Mouse (Mus musculus) MEL (cell line): Measurements from ENCODE around the gene Deaf1. TPM values are rescaled to one million over a fixed set of nuclear protein-coding genes. Genes with fewer than 3 reads are reported as not detected.

ENCODE experiments used
- DNase-seq: peaks from one replicate; pipeline ENCODE4 v3.0.0; 2011; ENCODE audit warnings: low read depth, low spot score
- H3K27ac ChIP-seq: 2 replicates; pipeline ENCODE4 v1.5.1; 2012; ENCODE audit warnings: low read depth, mild to moderate bottlenecking, control low read depth, low read length, moderate library complexity; ENCODE audit not compliant: control insufficient read depth
- H3K27me3 ChIP-seq, 2 experiments: fragments of 150-350 bp in 1 of 2; sonication (generic) in 1 of 2; 2 replicates each; pipeline ENCODE4 v1.6.1; 2012; ENCODE audit warnings: low read length in 2 of 2, mild to moderate bottlenecking in 2 of 2, improper control_type of control experiment in 1 of 2, moderate library complexity in 1 of 2; ENCODE audit not compliant: insufficient read depth in 2 of 2, control insufficient read depth in 1 of 2
- H3K36me3 ChIP-seq, 2 experiments: 2 replicates each; pipeline ENCODE4 v1.6.1; 2012 to 2014; ENCODE audit warnings: low read length in 2 of 2, improper control_type of control experiment in 1 of 2, inconsistent platforms in 1 of 2, mild to moderate bottlenecking in 1 of 2; ENCODE audit not compliant: insufficient read depth in 2 of 2, control insufficient read depth in 1 of 2
- H3K4me1 ChIP-seq, 2 experiments: fragments of 150-350 bp in 1 of 2; sonication (generic) in 1 of 2; 2 replicates each; pipeline ENCODE4 v1.6.1; 2012; ENCODE audit warnings: low read length in 2 of 2, improper control_type of control experiment in 1 of 2, mild to moderate bottlenecking in 1 of 2; ENCODE audit not compliant: insufficient read depth in 2 of 2, control insufficient read depth in 1 of 2
- H3K4me3 ChIP-seq, 2 experiments: fragments of 150-350 bp in 1 of 2; sonication (generic) in 1 of 2; 2 replicates each; pipeline ENCODE4 v1.5.1; 2012; ENCODE audit warnings: low read depth in 2 of 2, low read length in 2 of 2, mild to moderate bottlenecking in 2 of 2, moderate library complexity in 2 of 2, control low read depth in 1 of 2, improper control_type of control experiment in 1 of 2; ENCODE audit not compliant: control insufficient read depth in 1 of 2, insufficient read depth in 1 of 2
- H3K79me2 ChIP-seq: 2 replicates; pipeline ENCODE4 v1.6.1; 2012; ENCODE audit warnings: mild to moderate bottlenecking, low read length, moderate library complexity; ENCODE audit not compliant: control insufficient read depth, poor library complexity, insufficient read depth
- H3K9ac ChIP-seq: 2 replicates; pipeline ENCODE4 v1.6.1; 2012; ENCODE audit warnings: low read depth, mild to moderate bottlenecking, control low read depth, low read length, moderate library complexity; ENCODE audit not compliant: control insufficient read depth, poor library complexity, severe bottlenecking
- H3K9me3 ChIP-seq: fragments of 150-350 bp; sonication (generic); replicated peaks from 2 replicates; pipeline ENCODE4 v1.6.1; 2012; ENCODE audit warnings: mild to moderate bottlenecking, low read length, improper control_type of control experiment, moderate library complexity; ENCODE audit not compliant: insufficient read depth
- CHD1 ChIP-seq: IDR thresholded peaks from 2 replicates; pipeline ENCODE4 v1.6.1; 2012; ENCODE audit warnings: low read depth, mild to moderate bottlenecking, inconsistent platforms, low read length, improper control_type of control experiment
- CHD2 ChIP-seq: IDR thresholded peaks from 2 replicates; pipeline ENCODE4 v1.6.1; 2011; ENCODE audit warnings: low read length, improper control_type of control experiment
- CTCF ChIP-seq, 3 experiments: IDR thresholded peaks in 2 of 3; conservative IDR thresholded peaks in 1 of 3; 2 replicates each; pipeline ENCODE4 v1.5.1; 2011 to 2012; ENCODE audit warnings: low read length in 3 of 3, low read depth in 2 of 3, mild to moderate bottlenecking in 2 of 3, improper control_type of control experiment in 1 of 3, inconsistent platforms in 1 of 3, mixed read lengths in 1 of 3, moderate library complexity in 1 of 3; ENCODE audit not compliant: control insufficient read depth in 1 of 3, insufficient read depth in 1 of 3, poor library complexity in 1 of 3, severe bottlenecking in 1 of 3
- EP300 ChIP-seq, 2 experiments: IDR thresholded peaks; 2 replicates each; pipeline ENCODE4 v1.6.1; 2011; ENCODE audit warnings: improper control_type of control experiment in 2 of 2, low read length in 2 of 2, low read depth in 1 of 2, mild to moderate bottlenecking in 1 of 2
- GATA1 ChIP-seq: IDR thresholded peaks from 2 replicates; pipeline ENCODE4 v1.6.1; 2011; ENCODE audit warnings: low read depth, low read length, improper control_type of control experiment
- HCFC1 ChIP-seq: IDR thresholded peaks from 2 replicates; pipeline ENCODE4 v1.6.1; 2012; ENCODE audit warnings: low read depth, mild to moderate bottlenecking, inconsistent platforms, low read length, improper control_type of control experiment, moderate library complexity
- JUND ChIP-seq: IDR thresholded peaks from 2 replicates; pipeline ENCODE4 v1.6.1; 2011; ENCODE audit warnings: low read depth, mild to moderate bottlenecking, improper control_type of control experiment, low read length
- KAT2A ChIP-seq: conservative IDR thresholded peaks from 2 replicates; pipeline ENCODE4 v1.6.1; 2012; ENCODE audit warnings: low read depth, low read length, improper control_type of control experiment, inconsistent platforms
- MAX ChIP-seq: IDR thresholded peaks from 2 replicates; pipeline ENCODE4 v1.6.1; 2011; ENCODE audit warnings: low read length, improper control_type of control experiment
- MAZ ChIP-seq: IDR thresholded peaks from 2 replicates; pipeline ENCODE4 v1.6.1; 2012; ENCODE audit warnings: low read depth, mild to moderate bottlenecking, inconsistent platforms, low read length, improper control_type of control experiment
- MEF2A ChIP-seq: IDR thresholded peaks from 2 replicates; pipeline ENCODE4 v1.6.1; 2014; ENCODE audit warnings: low read depth, mild to moderate bottlenecking, inconsistent platforms, low read length, improper control_type of control experiment; ENCODE audit not compliant: poor library complexity, insufficient replicate concordance, severe bottlenecking; ENCODE audit errors: extremely low read depth
- NELFE ChIP-seq: IDR thresholded peaks from 2 replicates; pipeline ENCODE4 v1.6.1; 2011; ENCODE audit warnings: low read depth, low read length, improper control_type of control experiment
- NRF1 ChIP-seq: IDR thresholded peaks from 2 replicates; pipeline ENCODE4 v1.6.1; 2014; ENCODE audit warnings: low read depth, mild to moderate bottlenecking, inconsistent platforms, low read length, improper control_type of control experiment, moderate library complexity; ENCODE audit not compliant: poor library complexity, insufficient read depth, severe bottlenecking
- POLR2A ChIP-seq, 2 experiments: IDR thresholded peaks; 2 replicates each; pipeline ENCODE4 v1.6.1; 2011 to 2012; ENCODE audit warnings: low read length in 2 of 2, mild to moderate bottlenecking in 2 of 2, control low read depth in 1 of 2, improper control_type of control experiment in 1 of 2, low read depth in 1 of 2, moderate library complexity in 1 of 2; ENCODE audit not compliant: control insufficient read depth in 1 of 2, insufficient read depth in 1 of 2, poor library complexity in 1 of 2
- POLR2AphosphoS5 ChIP-seq: IDR thresholded peaks from 2 replicates; pipeline ENCODE4 v1.6.1; 2012; ENCODE audit warnings: low read depth, borderline replicate concordance, mild to moderate bottlenecking, inconsistent platforms, low read length, moderate library complexity, mixed read lengths
- SIN3A ChIP-seq: IDR thresholded peaks from 2 replicates; pipeline ENCODE4 v1.6.1; 2012; ENCODE audit warnings: low read length, improper control_type of control experiment, inconsistent platforms
- SMC3 ChIP-seq: IDR thresholded peaks from 2 replicates; pipeline ENCODE4 v1.6.1; 2011; ENCODE audit warnings: low read depth, low read length, improper control_type of control experiment
- TBP ChIP-seq: IDR thresholded peaks from 2 replicates; pipeline ENCODE4 v1.8.0; 2011; ENCODE audit warnings: low read depth, low read length, improper control_type of control experiment
- TCF12 ChIP-seq: IDR thresholded peaks from 2 replicates; pipeline ENCODE4 v1.6.1; 2014; ENCODE audit warnings: low read depth, mild to moderate bottlenecking, inconsistent platforms, low read length, improper control_type of control experiment, moderate library complexity
- USF2 ChIP-seq, 2 experiments: IDR thresholded peaks; 2 replicates each; pipeline ENCODE4 v1.6.1; 2011 to 2012; ENCODE audit warnings: improper control_type of control experiment in 2 of 2, low read length in 2 of 2, borderline replicate concordance in 1 of 2, inconsistent platforms in 1 of 2, low read depth in 1 of 2, mild to moderate bottlenecking in 1 of 2; ENCODE audit not compliant: insufficient read depth in 1 of 2
- ZC3H11A ChIP-seq: IDR thresholded peaks from 2 replicates; pipeline ENCODE4 v1.6.1; 2012; ENCODE audit warnings: low read depth, mild to moderate bottlenecking, inconsistent platforms, low read length, improper control_type of control experiment
- ZKSCAN1 ChIP-seq: IDR thresholded peaks from 2 replicates; pipeline ENCODE4 v1.6.1; 2012; ENCODE audit warnings: low read depth, mild to moderate bottlenecking, inconsistent platforms, low read length, improper control_type of control experiment, moderate library complexity
- ZMIZ1 ChIP-seq: IDR thresholded peaks from 2 replicates; pipeline ENCODE4 v1.6.1; 2012; ENCODE audit warnings: low read depth, mild to moderate bottlenecking, inconsistent platforms, low read length, improper control_type of control experiment, moderate library complexity
- ZNF384 ChIP-seq: IDR thresholded peaks from 2 replicates; pipeline ENCODE4 v1.6.1; 2012; ENCODE audit warnings: low read depth, mild to moderate bottlenecking, inconsistent platforms, low read length, improper control_type of control experiment
- polyA plus RNA-seq, 2 experiments: library from polyadenylated mRNA; stranded (reverse) in 1 of 2; unstranded in 1 of 2; fragments of >175 nt in 1 of 2; fragments of >200 nt in 1 of 2; gene quantifications; 2 replicates each; pipeline versions ENCODE4 v1.2.1 to v1.2.4; 2012; ENCODE audit warnings: low replicate concordance in 2 of 2, low read depth in 1 of 2; ENCODE audit not compliant: insufficient read length in 2 of 2, insufficient read depth in 1 of 2, missing spikeins in 1 of 2
- total RNA-seq: library from RNA; depleted of rRNA; stranded (reverse); fragments of 300-350 nt; gene quantifications from 2 replicates; pipeline ENCODE4 v1.2.3, GENCODE M21; 2012

Deaf1 gene
- total and polyA plus RNA-seq, 3 experiments = 13.2 to 91.1 TPM; not detected in 1

DNA sequence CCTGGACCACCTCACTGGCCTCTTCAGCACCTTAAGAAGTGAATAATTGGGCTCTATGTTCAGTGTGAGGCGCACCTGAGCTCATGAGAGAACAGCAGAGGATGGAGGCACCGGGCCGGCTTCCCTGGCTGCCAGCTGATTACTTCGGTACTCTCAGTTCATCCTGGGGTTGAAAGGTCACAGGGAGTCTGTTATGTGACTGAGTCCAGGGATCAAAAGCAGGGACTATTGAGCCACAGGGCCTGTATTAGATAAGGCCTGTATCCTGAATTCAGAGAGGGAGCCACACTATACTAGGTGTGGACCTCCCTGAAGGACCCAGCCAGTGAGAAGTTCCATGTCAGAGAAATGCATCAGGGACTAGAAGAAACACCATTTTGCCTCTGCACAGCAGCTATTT is 23.0 kb downstream of the Deaf1 start:
- no peak for TF ChIP-seq MEF2A
- TF ChIP-seq SMC3 = no peak
- no peak for TF ChIP-seq ZNF384
- TF ChIP-seq KAT2A = no peak
- TF ChIP-seq ZKSCAN1 = no peak
- TF ChIP-seq ZMIZ1 = no peak
- no peak for TF ChIP-seq HCFC1
- TF ChIP-seq MAZ = no peak
- TF ChIP-seq ZC3H11A = no peak
- no peak for TF ChIP-seq TCF12
- TF ChIP-seq JUND = no peak
- TF ChIP-seq GATA1 = no peak
- no peak for TF ChIP-seq MAX
- no peak for TF ChIP-seq CTCF (IDR thresholded peaks at IDR 0.05 in 2 of 3, conservative IDR thresholded peaks at IDR 0.05 in 1 of 3; ENCODE audit: control insufficient read depth in 1 of 3, insufficient read depth in 1 of 3, low read depth in 2 of 3, low read length in 3 of 3, poor library complexity in 1 of 3, severe bottlenecking in 1 of 3)
- TF ChIP-seq USF2 (IDR thresholded peaks at IDR 0.05; ENCODE audit: borderline replicate concordance in 1 of 2, insufficient read depth in 1 of 2, low read depth in 1 of 2, low read length in 2 of 2) = no peak
- TF ChIP-seq NRF1 = no peak
- no peak for TF ChIP-seq NELFE
- H3K27me3 ChIP-seq = no peaks in the 10 kb centered on the region
- H3K9me3 ChIP-seq = no peaks in the 10 kb centered on the region
- no peak overlapping the region for H3K27ac ChIP-seq
- DNase-seq = no peak
- H3K4me1 ChIP-seq = no peaks in the 10 kb centered on the region
- H3K79me2 ChIP-seq = no peaks in the 10 kb centered on the region
- H3K36me3 ChIP-seq = peaks cover 0 to 11% of the 10 kb centered on the region in 2 experiments; a peak in 2 of 4 replicates
- H3K4me3 ChIP-seq = no peak overlapping the region
- H3K9ac ChIP-seq = no peak overlapping the region

DNA sequence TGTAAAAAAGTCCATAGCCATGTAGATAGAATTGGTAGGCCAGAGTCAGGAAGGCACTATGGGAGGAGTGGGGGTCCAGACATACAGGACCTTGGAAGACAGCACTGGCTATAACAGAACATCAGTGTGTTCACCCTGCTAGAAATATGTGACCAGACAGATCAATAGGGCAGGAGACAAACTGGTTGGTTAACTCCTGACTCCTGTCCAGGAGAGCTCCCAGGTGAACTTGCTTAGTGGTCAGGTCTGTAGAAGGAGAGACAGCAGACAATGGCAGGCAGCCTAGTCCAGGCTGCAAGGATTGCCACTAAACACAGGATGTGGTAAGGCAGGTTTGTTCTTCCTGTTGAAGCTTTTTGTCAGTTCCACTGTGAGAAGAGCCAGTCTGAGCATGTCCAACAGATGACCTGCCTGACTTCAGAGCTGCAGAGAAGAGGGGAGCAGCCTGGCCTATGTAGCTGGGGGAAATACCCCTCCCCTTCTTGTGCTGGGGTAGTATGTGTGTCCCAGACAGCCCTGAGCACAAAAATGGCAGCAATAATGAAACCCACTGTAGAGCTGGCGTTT is 24.7 kb downstream of the Deaf1 start:
- no peak for DNase-seq
- Histone ChIP-seq H3K27ac (no peak overlapping the region), H3K79me2 (no peaks in the 10 kb centered on the region), H3K4me1 (no peaks in the 10 kb centered on the region), H3K36me3 (peaks cover 0 to 6% of the 10 kb centered on the region in 2 experiments; a peak in 2 of 4 replicates), H3K27me3 (no peaks in the 10 kb centered on the region), H3K4me3 (no peak overlapping the region), H3K9me3 (no peaks in the 10 kb centered on the region), H3K9ac (no peak overlapping the region)
- no peak for TF ChIP-seq TBP
- TF ChIP-seq ZC3H11A = no peak
- TF ChIP-seq MAZ = no peak
- no peak for TF ChIP-seq CHD1
- TF ChIP-seq EP300 (IDR thresholded peaks at IDR 0.05; ENCODE audit: low read depth in 1 of 2, low read length in 2 of 2) = no peak
- no peak for TF ChIP-seq POLR2A (IDR thresholded peaks at IDR 0.05; ENCODE audit: control insufficient read depth in 1 of 2, insufficient read depth in 1 of 2, low read depth in 1 of 2, low read length in 2 of 2, poor library complexity in 1 of 2)
- TF ChIP-seq NELFE = no peak
- TF ChIP-seq CTCF (IDR thresholded peaks at IDR 0.05 in 2 of 3, conservative IDR thresholded peaks at IDR 0.05 in 1 of 3; ENCODE audit: control insufficient read depth in 1 of 3, insufficient read depth in 1 of 3, low read depth in 2 of 3, low read length in 3 of 3, poor library complexity in 1 of 3, severe bottlenecking in 1 of 3) = no peak
- no peak for TF ChIP-seq SIN3A
- TF ChIP-seq ZKSCAN1 = no peak
- no peak for TF ChIP-seq CHD2
- TF ChIP-seq POLR2AphosphoS5 = no peak
